Mouse (Mus musculus) cortical plate, adult 2 months (tissue): ENCODE measurements around the gene Ltbp3.

Experiments
- CTCF ChIP-seq: fragments of 200-500 bp; IDR thresholded peaks from 2 replicates; pipeline ENCODE4 v1.5.1; 2011; ENCODE audit warnings: mild to moderate bottlenecking, control low read depth, low read length; ENCODE audit not compliant: insufficient read depth; ENCODE audit errors: extremely low read depth
- POLR2A ChIP-seq: fragments of 200-500 bp; IDR thresholded peaks from 2 replicates; pipeline ENCODE4 v1.6.1; 2011; ENCODE audit warnings: mild to moderate bottlenecking, low read length, control low read depth; ENCODE audit not compliant: insufficient read depth; ENCODE audit errors: extremely low read depth

DNA sequence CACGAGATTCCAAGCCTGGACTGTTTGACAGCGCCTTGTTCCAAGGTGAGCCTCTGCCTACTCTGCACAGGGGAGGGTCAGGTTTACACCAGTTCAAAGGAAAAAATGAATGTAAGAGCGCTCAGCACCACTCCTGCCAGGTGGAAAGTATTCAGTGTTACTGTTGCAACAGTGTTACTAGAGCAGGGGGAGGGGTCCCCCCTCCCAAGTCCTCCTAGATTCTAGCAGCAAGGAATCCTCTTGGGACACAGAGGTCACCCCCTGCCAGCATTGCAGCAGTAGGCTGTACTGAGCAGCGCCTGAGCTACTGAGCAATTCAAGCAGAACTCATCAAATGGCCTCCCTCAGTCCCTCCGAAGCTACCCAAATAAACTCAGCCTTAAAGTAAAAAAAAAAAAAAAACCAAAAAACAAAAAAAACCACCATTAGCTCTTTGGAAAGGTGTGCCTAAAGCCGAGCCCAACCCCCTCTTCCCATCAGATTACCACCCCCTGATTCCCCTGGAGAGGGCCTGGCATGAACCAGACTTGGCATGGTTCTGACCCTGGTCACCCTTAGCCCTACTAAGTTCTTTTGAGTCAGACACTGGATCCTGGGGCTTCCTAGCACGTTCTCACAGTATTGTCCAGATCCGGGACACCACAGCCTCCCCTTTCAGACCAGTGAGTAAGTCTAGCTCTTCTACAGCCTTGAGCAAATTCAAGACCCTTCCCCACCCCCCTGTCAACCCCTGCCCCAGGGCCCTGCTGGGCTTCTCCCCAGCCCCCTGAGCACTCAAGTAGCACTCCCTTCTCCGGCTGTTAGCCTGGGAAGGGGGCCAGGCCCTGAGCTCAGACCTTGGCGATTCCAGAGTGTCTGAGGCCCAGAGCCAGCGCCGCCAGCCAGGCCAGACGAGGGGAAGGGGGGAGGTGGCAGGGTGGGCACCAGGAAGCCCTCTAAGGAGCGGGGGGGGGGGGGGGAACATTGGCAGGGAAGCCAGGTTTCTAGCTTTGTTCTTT, at the start of gene Ltbp3:
- TF ChIP-seq CTCF (no peak), POLR2A (no peak)
